Mouse (Mus musculus): ENCODE results near the gene Cope. TPM values are rescaled to one million over a fixed set of nuclear protein-coding genes. Genes with fewer than 3 reads are reported as not detected.
A peak's percentile ranks its signal among the peaks of the same experiment; 100 is the strongest.

The Cope gene
- polyA plus RNA-seq, 1 experiment = 236 TPM

DNA sequence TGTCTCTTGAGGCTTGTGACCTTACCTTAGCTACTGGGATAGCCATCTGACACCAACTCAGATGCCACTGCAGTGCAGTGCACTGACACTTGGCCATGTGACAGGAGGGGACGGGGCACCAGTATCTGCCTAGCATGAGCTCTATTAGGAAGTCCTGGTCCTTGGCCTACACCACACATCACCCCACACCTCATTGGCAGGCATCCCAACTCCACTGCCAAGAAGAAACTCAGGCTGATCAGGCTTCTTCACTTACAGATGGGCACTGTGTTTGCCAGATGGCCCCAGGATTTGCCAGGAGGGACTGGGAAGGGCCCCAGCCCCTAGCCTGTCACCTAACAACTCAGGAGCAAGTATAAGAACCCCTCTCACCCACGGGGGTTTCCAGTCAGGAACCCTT lies 11.1 kb downstream of the Cope start:
- Histone ChIP-seq H3K79me2 (ENCODE audit: control insufficient read depth, insufficient read depth) (no peaks in the 10 kb centered on the region), H3ac (ENCODE audit: control insufficient read depth, insufficient read length) (no peak overlapping the region), H3K4me3 (no peak overlapping the region), H3K4me2 (ENCODE audit: low read depth) (no peak overlapping the region), H3K36me3 (ENCODE audit: control insufficient read depth, insufficient read depth) (peaks cover 15% of the 10 kb centered on the region), H3K27me3 (ENCODE audit: control insufficient read depth, insufficient read depth, insufficient read length) (no peaks in the 10 kb centered on the region)
- TF ChIP-seq MYOG (IDR thresholded peaks at IDR 0.05; ENCODE audit: control insufficient read depth in 1 of 3, insufficient read depth in 1 of 3, insufficient read length in 2 of 3, low read depth in 2 of 3) = no peak
- no peak for TF ChIP-seq E2F4 (IDR thresholded peaks at IDR 0.05; ENCODE audit: insufficient read depth)
- no peak for TF ChIP-seq MYOD1 (IDR thresholded peaks at IDR 0.05; ENCODE audit: control insufficient read depth in 1 of 3, insufficient read length in 2 of 3, low read depth in 2 of 3)
- no peak for TF ChIP-seq MAX (IDR thresholded peaks at IDR 0.05; ENCODE audit: low read depth)
- TF ChIP-seq SRF (IDR thresholded peaks at IDR 0.05; ENCODE audit: control insufficient read depth, insufficient read length, low read depth) = no peak
- TF ChIP-seq POLR2A (IDR thresholded peaks at IDR 0.05; ENCODE audit: insufficient read length, low read depth) = no peak
- no peak for TF ChIP-seq POLR2AphosphoS2 (IDR thresholded peaks at IDR 0.05; ENCODE audit: insufficient read length, low read depth)

DNA sequence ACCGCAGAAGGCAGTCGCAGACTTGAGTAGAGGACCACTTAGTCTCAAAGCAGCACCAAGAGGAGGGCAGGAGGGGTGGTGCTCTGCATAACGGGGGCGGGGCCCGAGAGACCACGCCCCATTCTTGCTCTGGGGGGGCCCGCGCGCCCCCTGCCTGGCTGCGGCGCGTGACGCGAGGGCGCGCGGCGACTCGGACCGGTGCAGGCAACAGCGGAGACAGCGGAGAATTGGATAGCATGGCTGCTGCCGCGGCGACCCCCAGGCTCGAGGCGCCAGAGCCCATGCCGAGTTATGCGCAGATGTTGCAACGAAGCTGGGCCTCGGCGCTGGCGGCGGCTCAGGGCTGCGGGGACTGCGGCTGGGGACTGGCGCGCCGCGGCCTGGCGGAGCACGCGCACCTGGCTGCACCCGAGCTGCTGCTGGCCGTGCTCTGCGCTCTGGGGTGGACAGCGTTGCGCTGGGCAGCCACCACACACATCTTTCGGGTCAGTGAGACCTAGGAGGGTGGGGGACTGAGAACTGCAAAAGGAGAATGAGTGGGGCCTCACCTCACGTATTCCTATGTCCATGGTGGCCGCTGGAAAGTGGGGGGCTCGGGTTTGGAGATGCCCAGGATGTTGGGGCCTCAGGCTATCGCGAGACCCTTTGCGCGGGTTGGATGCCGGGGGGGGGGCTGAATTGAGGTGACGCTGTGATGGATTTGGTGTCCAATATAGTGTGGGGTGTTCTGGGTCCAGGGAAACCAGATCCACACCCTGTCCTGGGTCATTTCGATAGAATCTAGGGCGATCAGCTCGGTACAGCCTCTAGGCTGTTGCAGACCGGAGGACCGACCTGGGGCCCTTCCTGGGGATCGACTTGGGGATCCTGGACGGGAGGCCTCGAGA lies 13.5 kb downstream of the Cope start, which contains the start of gene Cers1:
Gene Cers1, plus strand, starts transcription at position 152 of the 887 bp plus-strand sequence.
- Histone ChIP-seq H3K79me2 (ENCODE audit: control insufficient read depth, insufficient read depth) (no peaks in the 10 kb centered on the region), H3K27me3 (ENCODE audit: control insufficient read depth, insufficient read depth, insufficient read length) (no peaks in the 10 kb centered on the region), H3ac (ENCODE audit: control insufficient read depth, insufficient read length) (no peak within 1 kb of the TSS), H3K36me3 (ENCODE audit: control insufficient read depth, insufficient read depth) (peaks cover 5% of the 10 kb centered on the region), H3K4me2 (ENCODE audit: low read depth) (peak within 1 kb of the TSS; percentile 61), H3K4me3 (peak within 1 kb of the TSS; percentile 9)
- TF ChIP-seq POLR2AphosphoS2 (IDR thresholded peaks at IDR 0.05; ENCODE audit: insufficient read length, low read depth) = peak; percentile 62
- peak in 1 of 3 experiments; percentile 64 for TF ChIP-seq MYOD1 (IDR thresholded peaks at IDR 0.05; ENCODE audit: control insufficient read depth in 1 of 3, insufficient read length in 2 of 3, low read depth in 2 of 3)
- no peak for TF ChIP-seq REST (IDR thresholded peaks at IDR 0.05; ENCODE audit: insufficient read depth, insufficient read length)
- no peak for TF ChIP-seq MAX (IDR thresholded peaks at IDR 0.05; ENCODE audit: low read depth)
- peak; percentile 13 for TF ChIP-seq POLR2A (IDR thresholded peaks at IDR 0.05; ENCODE audit: insufficient read length, low read depth)
- TF ChIP-seq E2F4 (IDR thresholded peaks at IDR 0.05; ENCODE audit: insufficient read depth) = no peak
- TF ChIP-seq MYOG (IDR thresholded peaks at IDR 0.05; ENCODE audit: control insufficient read depth in 1 of 3, insufficient read depth in 1 of 3, insufficient read length in 2 of 3, low read depth in 2 of 3) = peak in 1 of 3 experiments; percentile 51
- TF ChIP-seq CEBPB (IDR thresholded peaks at IDR 0.05; ENCODE audit: insufficient read depth, poor library complexity, severe bottlenecking) = no peak

DNA sequence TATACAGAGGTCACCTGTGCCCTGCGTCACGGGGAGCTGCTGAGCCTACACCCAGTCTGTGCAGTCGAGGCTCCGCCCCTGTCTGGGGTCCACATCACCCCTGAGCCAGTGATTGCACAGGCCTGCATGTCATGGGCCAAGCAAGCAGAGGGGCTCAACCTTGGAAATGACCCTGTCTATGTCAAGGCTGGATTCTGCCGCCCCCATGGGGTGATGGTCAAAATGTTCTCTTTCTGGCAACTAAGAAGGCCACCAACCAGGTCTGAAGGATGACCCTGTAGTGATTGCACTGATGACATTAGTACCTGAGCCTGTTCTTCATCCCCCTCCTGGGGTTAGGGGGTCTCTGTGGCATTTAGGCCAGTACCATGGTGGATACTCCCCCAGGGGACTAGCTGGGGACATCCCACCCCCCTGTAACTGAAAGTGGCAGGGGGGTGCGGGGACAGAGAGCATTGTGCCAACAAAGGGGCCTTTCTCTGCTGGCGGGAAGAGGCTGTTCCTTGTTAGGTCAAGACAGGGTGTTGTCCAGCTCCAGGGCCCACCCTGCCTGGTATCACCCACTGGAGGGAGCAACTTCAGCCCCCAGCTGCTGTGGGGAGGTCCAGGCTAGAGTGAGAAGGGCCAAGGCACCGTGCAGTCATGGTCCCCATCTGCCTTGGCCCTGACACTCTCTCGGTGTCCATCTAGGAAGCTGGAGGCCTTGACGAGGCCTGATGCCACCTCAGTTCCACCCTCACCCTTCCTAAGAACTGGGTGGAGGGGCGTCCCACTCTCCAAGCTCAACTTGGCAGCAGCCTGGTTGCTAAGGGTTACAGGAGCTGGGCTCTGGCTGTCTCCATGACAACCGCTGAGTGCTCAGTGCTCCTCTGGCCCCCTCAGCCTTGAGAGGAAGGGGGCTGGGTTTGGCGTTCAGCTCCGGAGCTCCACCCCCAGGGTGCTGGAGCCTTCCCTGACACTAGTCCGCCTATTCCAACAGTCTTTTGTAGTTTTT lies 14.5 kb downstream of the Cope start:
- no peaks in the 10 kb centered on the region for H3K79me2 ChIP-seq (ENCODE audit: control insufficient read depth, insufficient read depth)
- TF ChIP-seq TCF3 (IDR thresholded peaks at IDR 0.05; ENCODE audit: insufficient read length, low read depth) (no peak), MYOD1 (IDR thresholded peaks at IDR 0.05; ENCODE audit: control insufficient read depth in 1 of 3, insufficient read length in 2 of 3, low read depth in 2 of 3) (peak in 1 of 3 experiments; percentile 9)

DNA sequence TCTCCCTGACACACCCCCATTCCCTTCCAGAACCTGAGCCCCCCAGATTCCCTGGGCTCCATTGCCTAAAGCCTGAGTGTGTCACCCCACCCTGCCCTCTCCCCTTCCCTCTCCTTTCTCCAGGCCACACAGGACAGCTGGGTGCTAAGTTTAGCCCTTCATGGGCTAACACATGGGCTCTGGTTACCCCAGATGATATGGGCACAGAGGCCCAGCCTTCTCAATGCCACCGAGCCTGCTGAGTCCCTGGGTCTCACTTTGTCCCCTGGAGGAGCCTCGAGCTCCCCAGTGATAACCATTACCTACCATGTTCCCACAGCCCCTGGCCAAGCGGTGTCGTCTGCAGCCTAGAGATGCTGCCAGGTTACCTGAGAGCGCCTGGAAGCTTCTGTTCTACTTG lies 15.6 kb downstream of the Cope start:
- Histone ChIP-seq H3K4me2 (ENCODE audit: low read depth) (peak overlapping the region; percentile 61), H3K79me2 (ENCODE audit: control insufficient read depth, insufficient read depth) (no peaks in the 10 kb centered on the region), H3K36me3 (ENCODE audit: control insufficient read depth, insufficient read depth) (no peaks in the 10 kb centered on the region), H3K4me3 (no peak overlapping the region), H3ac (ENCODE audit: control insufficient read depth, insufficient read length) (no peak overlapping the region), H3K27me3 (ENCODE audit: control insufficient read depth, insufficient read depth, insufficient read length) (no peaks in the 10 kb centered on the region)
- TF ChIP-seq TCF12 (IDR thresholded peaks at IDR 0.05; ENCODE audit: insufficient read depth, poor library complexity, severe bottlenecking) = peak; percentile 41
- no peak for TF ChIP-seq POLR2AphosphoS2 (IDR thresholded peaks at IDR 0.05; ENCODE audit: insufficient read length, low read depth)
- TF ChIP-seq CEBPB (IDR thresholded peaks at IDR 0.05; ENCODE audit: insufficient read depth, poor library complexity, severe bottlenecking) = no peak
- no peak for TF ChIP-seq SRF (IDR thresholded peaks at IDR 0.05; ENCODE audit: control insufficient read depth, insufficient read length, low read depth)
- peak in 2 of 3 experiments; percentile 90 to 92 for TF ChIP-seq MYOG (IDR thresholded peaks at IDR 0.05; ENCODE audit: control insufficient read depth in 1 of 3, insufficient read depth in 1 of 3, insufficient read length in 2 of 3, low read depth in 2 of 3)
- no peak for TF ChIP-seq TCF3 (IDR thresholded peaks at IDR 0.05; ENCODE audit: insufficient read length, low read depth)
- peak; percentile 32 to 84 (median 47) for TF ChIP-seq MYOD1 (IDR thresholded peaks at IDR 0.05; ENCODE audit: control insufficient read depth in 1 of 3, insufficient read length in 2 of 3, low read depth in 2 of 3)

More for the DNA sequence above, 14.5 kb downstream of the Cope start:
- peaks cover 3% of the 10 kb centered on the region for H3K36me3 ChIP-seq (ENCODE audit: control insufficient read depth, insufficient read depth)
- H3K4me3 ChIP-seq = peak overlapping the region; percentile 9
- H3K4me2 ChIP-seq (ENCODE audit: low read depth) = peak overlapping the region; percentile 61
- no peaks in the 10 kb centered on the region for H3K27me3 ChIP-seq (ENCODE audit: control insufficient read depth, insufficient read depth, insufficient read length)
- no peak overlapping the region for H3ac ChIP-seq (ENCODE audit: control insufficient read depth, insufficient read length)
